Mouse (Mus musculus) embryonic facial prominence, embryonic 14.5 days (tissue): ENCODE measurements around the gene Ccar1. TPM values are rescaled to one million over a fixed set of nuclear protein-coding genes. Genes with fewer than 3 reads are reported as not detected.
"Not testable (repeated sequence)": the region's sequence is repeated elsewhere in the genome, so short reads cannot be mapped to it uniquely, and the experiment has no call there.

Experiments
- ATAC-seq: fragments of 200-750 bp; cut with Nextera tagmentation; 2 replicates; pipeline ENCODE4 v1.8.0; 2017; ENCODE audit warnings: low read depth, moderate number of reproducible peaks, moderate TSS enrichment
- DNase-seq: peaks from one replicate; pipeline ENCODE4 v3.0.0-alpha.2; 2015; ENCODE audit warnings: low spot score
- H3K27ac ChIP-seq: fragments of 300-500 bp; sonication (generic); replicated peaks from 2 replicates; pipeline ENCODE4 v1.5.1; 2014; ENCODE audit warnings: low read depth, mild to moderate bottlenecking, low read length, moderate library complexity
- H3K27me3 ChIP-seq: fragments of 300-500 bp; sonication (generic); replicated peaks from 2 replicates; pipeline ENCODE4 v1.6.1; 2014; ENCODE audit warnings: low read length; ENCODE audit not compliant: control insufficient read depth, insufficient read depth
- H3K36me3 ChIP-seq: fragments of 300-500 bp; sonication (generic); 2 replicates; pipeline ENCODE4 v1.6.1; 2014; ENCODE audit warnings: low read length, mixed read lengths; ENCODE audit not compliant: control insufficient read depth, insufficient read depth
- H3K4me1 ChIP-seq: fragments of 300-500 bp; sonication (generic); 2 replicates; pipeline ENCODE4 v1.6.1; 2014; ENCODE audit warnings: antibody characterized with exemption, low read length; ENCODE audit not compliant: control insufficient read depth, insufficient read depth
- H3K4me2 ChIP-seq: fragments of 300-500 bp; sonication (generic); 2 replicates; pipeline ENCODE4 v1.6.1; 2014; ENCODE audit warnings: low read depth, mild to moderate bottlenecking, low read length, moderate library complexity, mixed read lengths
- H3K4me3 ChIP-seq: fragments of 300-500 bp; sonication (generic); 2 replicates; pipeline ENCODE4 v1.5.1; 2014; ENCODE audit warnings: low read depth, mild to moderate bottlenecking, low read length
- H3K9ac ChIP-seq: fragments of 300-500 bp; sonication (generic); 2 replicates; pipeline ENCODE4 v1.6.1; 2014; ENCODE audit warnings: low read depth, mild to moderate bottlenecking, low read length, moderate library complexity, mixed read lengths
- H3K9me3 ChIP-seq: fragments of 300-500 bp; sonication (generic); 2 replicates; pipeline ENCODE4 v1.6.1; 2016; ENCODE audit warnings: low read length; ENCODE audit not compliant: control insufficient read depth
- WGBS: fragments of 180-500 bp; shearing (Covaris S2); extraction: QIAGEN DNeasy Blood & Tissue Kit; methylation state at CpG from one replicate; pipeline ENCODE4 v1.1.7; 2014; 5-methylcytosine and 5-hydroxymethylcytosine counted together
- polyA plus RNA-seq: library from polyadenylated mRNA; unstranded; fragments of >200 nt; fragmentation: Nextera tagmentation; extraction: Ambion mirVana; gene quantifications from 2 replicates; pipeline ENCODE4 v1.2.1, GENCODE M21; 2014

Gene Ccar1
- polyA plus RNA-seq, 1 experiment from 2014 or later: 103 TPM

DNA sequence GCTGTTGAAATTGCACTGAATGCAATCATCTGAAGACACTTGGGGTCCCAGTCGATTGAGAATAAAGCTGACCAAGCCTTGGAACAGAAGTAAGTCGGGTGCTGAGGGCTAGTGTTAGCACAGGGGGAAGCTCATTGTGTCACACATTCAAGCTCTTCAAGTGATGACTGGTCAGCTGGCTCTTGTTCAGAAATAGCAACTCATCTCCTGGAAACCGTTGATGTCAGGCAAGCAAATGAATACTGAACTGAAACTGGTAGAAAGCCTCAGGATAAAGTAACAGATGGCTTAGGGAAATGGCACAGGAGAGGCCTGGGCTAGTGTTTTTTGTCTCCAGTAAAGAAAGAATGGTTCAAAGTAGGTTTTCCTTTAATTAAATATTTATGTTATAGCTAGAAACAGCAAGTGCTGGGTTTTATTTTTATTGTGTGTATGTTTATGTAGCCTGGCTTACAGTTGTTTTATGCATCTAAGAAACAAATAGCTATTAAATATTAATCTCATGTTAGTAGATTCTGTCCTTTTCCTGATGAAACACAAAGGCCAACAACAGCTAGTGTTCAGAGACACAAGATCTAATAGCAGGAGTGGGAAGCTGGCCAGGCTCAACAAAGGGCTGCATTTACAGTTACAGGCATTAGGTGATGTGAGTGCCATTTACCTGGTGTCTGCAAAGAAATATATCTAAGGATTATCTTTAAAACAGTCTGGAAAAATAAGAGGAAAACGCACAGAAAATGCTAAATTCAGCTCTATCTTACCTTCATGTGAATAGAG, 51.9 kb downstream of the Ccar1 start:
- no peaks in the 10 kb centered on the region for H3K9me3 ChIP-seq

GRCm38 (mm10) chr10:62736965-62737688, 55.0 kb downstream of the Ccar1 start:
- no peak overlapping the region for H3K4me2 ChIP-seq
- no peaks in the 10 kb centered on the region for H3K9me3 ChIP-seq
- peaks cover 22% of the 10 kb centered on the region for H3K36me3 ChIP-seq
- no peak overlapping the region for H3K4me3 ChIP-seq
- ATAC-seq (no peak), DNase-seq (no peak)
- 31% methylated on average over 4 of the region's 4 CpGs for WGBS
- H3K9ac ChIP-seq: no peak overlapping the region
- H3K27ac ChIP-seq: no peak overlapping the region
- no peaks in the 10 kb centered on the region for H3K27me3 ChIP-seq
- no peaks in the 10 kb centered on the region for H3K4me1 ChIP-seq

More for the DNA sequence above, 51.9 kb downstream of the Ccar1 start:
- WGBS: 78% methylated on average over 4 of the region's 4 CpGs
- no peak overlapping the region for H3K9ac ChIP-seq
- H3K36me3 ChIP-seq: peaks cover 45% of the 10 kb centered on the region
- no peak overlapping the region for H3K27ac ChIP-seq
- no peak overlapping the region for H3K4me2 ChIP-seq
- no peak overlapping the region for H3K4me3 ChIP-seq
- ATAC-seq (no peak), DNase-seq (peak; percentile 17)
- H3K4me1 ChIP-seq: no peaks in the 10 kb centered on the region
- H3K27me3 ChIP-seq: no peaks in the 10 kb centered on the region

- WGBS: 73% methylated on average over 10 of the region's 10 CpGs
- H3K9me3 ChIP-seq: no peaks in the 10 kb centered on the region
These were observed 61.3 kb downstream of the Ccar1 start for GRCm38 (mm10) chr10:62730826-62731225.

DNA sequence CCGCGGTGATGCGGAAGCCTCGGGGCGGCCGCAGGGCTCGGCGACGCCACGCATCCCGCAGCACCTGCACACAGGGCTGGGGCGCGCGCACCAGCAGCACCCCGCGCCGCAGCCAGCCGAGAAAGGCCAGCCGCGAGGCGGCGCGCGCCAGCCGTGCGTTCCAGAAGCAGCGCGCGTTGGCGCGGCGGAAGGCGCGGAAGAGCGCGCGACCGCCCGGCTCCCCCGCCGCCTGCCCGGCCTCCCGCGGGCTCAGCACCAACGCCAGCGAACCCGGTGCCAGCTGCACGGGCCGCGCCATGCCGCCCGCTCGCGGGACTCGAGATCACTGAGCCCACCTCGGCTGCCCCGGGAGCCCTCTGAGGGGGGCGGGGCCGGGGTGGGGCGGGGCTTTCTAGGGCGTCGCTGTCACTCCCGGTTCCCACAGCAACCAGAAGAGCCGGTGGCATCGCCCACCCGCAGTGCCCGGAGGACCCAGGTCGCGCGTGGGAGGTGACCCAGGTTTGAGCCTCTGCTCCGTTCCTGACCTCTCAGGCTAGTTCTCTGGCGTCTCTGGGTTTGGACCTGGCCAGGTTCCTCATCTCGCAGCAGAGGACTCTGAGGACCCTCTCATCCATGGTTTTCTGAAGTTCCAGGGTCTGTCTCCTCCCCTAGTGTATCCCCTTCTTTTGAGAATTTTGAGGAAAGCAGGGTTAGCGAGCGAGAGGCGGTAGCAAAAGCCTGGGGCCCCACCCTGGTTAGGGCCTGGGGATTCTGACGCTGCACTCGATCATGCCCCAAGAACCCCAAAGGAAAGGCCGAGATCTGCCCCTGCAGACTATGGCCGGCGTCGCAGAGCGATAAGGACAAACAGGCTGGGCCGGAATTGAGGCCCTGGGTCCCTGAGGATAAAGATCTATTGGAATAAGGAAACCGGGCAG, 66.1 kb downstream of the Ccar1 start, which contains the start of gene Stox1:
Gene Stox1 (minus strand): TSS at position 358 of the 917 bp plus-strand sequence.
- Histone ChIP-seq H3K4me3 (peak within 1 kb of the TSS; percentile 76), H3K4me1 (no peaks in the 10 kb centered on the region), H3K9ac (peak within 1 kb of the TSS; percentile 70), H3K27ac (no peak within 1 kb of the TSS), H3K4me2 (peak within 1 kb of the TSS; percentile 77), H3K9me3 (no peaks in the 10 kb centered on the region), H3K27me3 (no peaks in the 10 kb centered on the region; the same call in 1 of the 2 replicates), H3K36me3 (no peaks in the 10 kb centered on the region)
- peak; percentile 87 for ATAC-seq
- DNase-seq: peak; percentile 73
- WGBS: 2% methylated on average over 34 of the region's 85 CpGs

More at GRCm38 (mm10) chr10:62730826-62731225, 61.3 kb downstream of the Ccar1 start:
- ATAC-seq (no peak), DNase-seq (no peak)
- H3K4me1 ChIP-seq: no peaks in the 10 kb centered on the region
- H3K27ac ChIP-seq: no peak overlapping the region
- no peak overlapping the region for H3K9ac ChIP-seq
- H3K27me3 ChIP-seq: no peaks in the 10 kb centered on the region
- no peaks in the 10 kb centered on the region for H3K36me3 ChIP-seq
- H3K4me3 ChIP-seq: no peak overlapping the region
- no peak overlapping the region for H3K4me2 ChIP-seq

DNA sequence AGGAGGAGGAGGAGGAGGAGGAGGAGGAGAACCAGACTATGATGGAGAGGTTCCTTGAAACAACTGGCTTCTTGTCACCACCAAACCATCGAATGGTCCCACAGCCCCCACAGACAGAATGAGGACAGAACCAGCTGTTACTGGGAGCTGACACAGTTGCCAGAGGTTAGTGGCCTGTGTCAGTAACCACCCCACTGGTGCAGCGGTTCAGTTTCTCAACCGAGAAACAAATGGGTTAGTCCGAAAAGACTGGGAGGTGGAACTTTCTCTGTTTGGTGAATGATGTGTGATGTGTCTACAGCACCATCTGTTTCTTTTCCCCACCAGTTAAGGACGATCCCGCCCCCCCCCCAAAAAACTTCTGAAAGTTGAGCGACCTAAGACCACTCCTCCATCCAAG, 67.2 kb downstream of the Ccar1 start:
- Histone ChIP-seq H3K4me3 (peak overlapping the region; percentile 76), H3K4me1 (no peaks in the 10 kb centered on the region), H3K9ac (no peak overlapping the region), H3K27me3 (no peaks in the 10 kb centered on the region; the same call in 1 of the 2 replicates), H3K4me2 (peak overlapping the region; percentile 77), H3K9me3 (no peaks in the 10 kb centered on the region), H3K36me3 (no peaks in the 10 kb centered on the region), H3K27ac (no peak overlapping the region)
- WGBS: 26% methylated on average over 7 of the region's 7 CpGs
- ATAC-seq (no peak), DNase-seq (no peak)

DNA sequence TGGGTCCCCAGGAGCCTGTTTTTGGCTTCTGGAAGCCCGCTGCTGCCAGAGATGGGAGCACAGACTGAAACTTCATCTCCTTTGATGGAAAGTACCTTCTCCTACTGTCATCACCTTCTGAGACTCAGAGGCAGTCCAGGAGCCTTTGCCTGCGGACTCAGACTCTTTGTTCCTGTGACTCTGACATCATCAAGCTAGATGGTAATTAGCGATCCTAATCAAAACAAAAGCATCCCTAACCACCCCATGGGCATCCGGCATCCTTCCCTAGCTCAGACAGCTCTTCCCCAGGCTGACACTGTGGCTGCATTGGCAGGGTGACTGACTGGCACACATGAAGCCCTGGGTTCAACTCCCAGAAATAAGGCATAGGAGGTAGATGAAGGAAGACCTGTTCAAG, 69.4 kb downstream of the Ccar1 start:
- H3K4me3 ChIP-seq: no peak overlapping the region
- H3K9ac ChIP-seq: no peak overlapping the region
- ATAC-seq (no peak), DNase-seq (no peak)
- H3K9me3 ChIP-seq: no peaks in the 10 kb centered on the region
- no peak overlapping the region for H3K4me2 ChIP-seq
- WGBS: 30% methylated on average over 4 of the region's 4 CpGs
- H3K27ac ChIP-seq: no peak overlapping the region
- H3K36me3 ChIP-seq: no peaks in the 10 kb centered on the region
- no peaks in the 10 kb centered on the region; the same call in 1 of the 2 replicates for H3K27me3 ChIP-seq
- H3K4me1 ChIP-seq: no peaks in the 10 kb centered on the region

DNA sequence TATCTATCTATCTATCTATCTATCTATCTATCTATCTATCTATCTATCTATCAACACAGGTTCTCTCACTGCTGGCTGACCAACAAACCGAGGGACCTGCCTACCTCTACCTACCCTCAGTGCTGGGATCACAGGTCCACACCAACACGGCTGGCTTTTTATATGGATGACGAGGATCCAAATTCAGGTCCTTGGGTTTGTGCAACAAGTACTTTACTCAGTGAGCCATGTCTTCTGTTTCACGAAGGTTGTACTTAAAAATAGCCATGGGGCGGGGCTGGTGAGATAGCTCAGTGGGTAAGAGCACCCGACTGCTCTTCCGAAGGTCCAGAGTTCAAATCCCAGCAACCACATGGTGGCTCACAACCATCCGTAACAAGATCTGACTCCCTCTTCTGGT, 71.5 kb downstream of the Ccar1 start:
- WGBS: 89% methylated on average over 7 of the region's 8 CpGs
- H3K27me3 ChIP-seq, H3K27ac ChIP-seq, H3K4me2 ChIP-seq, DNase-seq, H3K9me3 ChIP-seq, H3K36me3 ChIP-seq, ATAC-seq, H3K4me3 ChIP-seq, H3K4me1 ChIP-seq, H3K9ac ChIP-seq: not testable (repeated sequence)

- Histone ChIP-seq H3K4me3 (no peak overlapping the region), H3K9ac (no peak overlapping the region), H3K4me1 (no peaks in the 10 kb centered on the region), H3K9me3 (no peaks in the 10 kb centered on the region), H3K27ac (no peak overlapping the region), H3K27me3 (no peaks in the 10 kb centered on the region), H3K36me3 (no peaks in the 10 kb centered on the region), H3K4me2 (no peak overlapping the region)
- 70% methylated on average over 10 of the region's 10 CpGs for WGBS
- ATAC-seq (no peak), DNase-seq (no peak)
These were observed 78.6 kb downstream of the Ccar1 start for GRCm38 (mm10) chr10:62713457-62713856.
